Mouse (Mus musculus) c-Kit-positive CD71-positive TER-119-positive erythroid progenitor cells, embryonic 14.5 days (primary cell): ENCODE measurements at regions not wholly inside any gene's neighbourhood (a gene's known extent, or its start where the extent isn't known, plus 50 kb on each side); places are given as distances from the start of the nearest gene placed in this dataset.
A peak's percentile ranks its signal among the peaks of the same experiment; 100 is the strongest.

Source experiments
- DNase-seq: peaks from one replicate; pipeline ENCODE4 v3.0.0-alpha.2; 2013; ENCODE audit warnings: low spot score

DNA sequence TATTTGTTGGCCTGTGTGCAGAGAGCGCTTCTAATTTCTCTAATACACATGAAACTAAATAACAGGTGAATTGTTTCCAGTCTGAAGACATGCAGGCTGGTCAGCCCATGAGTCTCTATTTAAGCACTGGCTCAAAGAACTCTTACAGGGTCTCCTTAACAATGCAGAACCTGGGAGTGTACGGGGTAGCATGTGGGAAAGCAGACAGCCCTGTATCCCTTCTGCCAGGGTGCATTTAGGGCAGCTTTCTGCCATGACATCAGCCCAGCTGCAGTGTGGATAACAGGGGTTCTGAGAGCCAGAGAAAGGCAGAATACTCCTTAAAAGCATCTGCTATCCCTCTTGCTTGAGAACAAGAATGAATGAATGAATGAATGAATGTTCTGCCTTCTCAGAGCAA is 164.7 kb downstream of the Grb14 start:
- DNase-seq: no peak

DNA sequence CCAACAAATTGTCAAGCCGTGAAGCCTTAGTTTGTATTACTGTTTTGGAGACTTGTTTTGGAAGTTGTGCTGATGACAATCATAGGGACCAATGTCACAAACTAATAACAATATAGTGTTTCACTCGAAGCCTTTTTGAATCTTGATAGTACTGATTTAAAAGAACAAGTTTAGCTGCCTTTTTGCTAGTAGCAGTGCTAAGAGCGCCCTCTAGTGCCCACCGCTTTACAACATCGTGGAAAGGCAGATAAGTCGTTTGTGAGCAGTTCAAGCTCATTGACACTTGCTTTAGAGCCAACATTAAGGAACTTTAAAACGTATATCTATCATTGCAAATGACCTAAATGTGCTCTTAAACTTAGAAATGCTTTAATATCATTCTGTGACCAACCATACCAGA is 170.9 kb downstream of the Grb14 start:
- DNase-seq: peak; percentile 37

DNA sequence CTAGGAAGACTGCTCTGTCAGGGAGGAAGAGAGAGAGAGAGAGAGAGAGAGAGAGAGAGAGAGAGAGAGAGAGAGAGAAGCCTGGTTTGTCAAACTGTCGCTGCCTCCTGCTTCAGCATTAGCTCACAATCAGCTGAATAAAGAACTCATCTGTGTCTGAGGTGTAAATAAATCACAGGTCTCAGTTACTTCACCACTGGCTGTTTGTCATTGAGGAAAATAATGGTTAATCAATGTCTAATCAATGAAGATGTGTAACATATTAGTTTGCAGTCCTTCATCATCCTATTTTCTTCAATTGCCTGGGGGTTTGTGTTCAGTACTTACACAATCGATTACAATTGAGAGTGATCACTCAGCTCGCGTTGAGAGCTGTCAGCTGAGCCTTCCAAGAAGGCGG is 171.9 kb downstream of the Grb14 start:
- no peak for DNase-seq

DNA sequence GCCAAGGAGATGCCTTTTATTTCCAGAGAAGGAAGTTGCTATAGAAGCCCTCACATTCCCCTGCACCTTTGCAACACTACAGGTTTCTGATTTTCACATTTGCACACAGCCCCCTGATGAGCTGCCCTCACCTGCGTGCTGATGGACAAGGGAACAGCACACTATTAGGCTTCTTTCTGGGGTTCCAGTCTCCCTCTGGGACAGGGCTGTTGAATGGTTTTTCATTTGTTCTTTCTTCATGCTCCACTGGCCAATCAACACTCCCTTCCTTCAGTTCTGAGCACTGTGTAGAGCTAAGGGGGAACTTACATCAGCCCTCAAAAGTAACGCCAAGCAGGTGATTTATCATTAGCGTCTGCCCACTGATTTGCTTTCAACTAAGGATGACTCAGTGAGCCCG is 173.7 kb downstream of the Grb14 start:
- DNase-seq: no peak

DNA sequence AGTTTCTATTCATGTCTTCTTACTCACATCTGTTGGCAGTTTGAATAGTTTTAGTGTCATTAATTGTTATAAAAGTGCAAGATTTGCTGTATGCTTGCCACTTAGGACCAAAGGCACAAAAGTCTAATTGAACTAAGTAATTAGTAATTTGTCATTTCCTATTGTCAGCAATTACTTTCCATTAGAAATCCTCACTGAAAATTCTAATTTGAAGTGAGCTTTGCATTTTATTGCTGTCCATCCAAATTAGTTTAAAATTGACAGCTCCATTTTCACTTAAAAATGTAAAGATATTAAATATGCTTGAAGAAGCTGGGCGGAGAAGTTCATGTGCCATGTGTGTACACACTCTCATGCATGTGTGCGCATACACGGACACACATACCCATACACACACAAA is 174.1 kb downstream of the Grb14 start:
- no peak for DNase-seq

DNA sequence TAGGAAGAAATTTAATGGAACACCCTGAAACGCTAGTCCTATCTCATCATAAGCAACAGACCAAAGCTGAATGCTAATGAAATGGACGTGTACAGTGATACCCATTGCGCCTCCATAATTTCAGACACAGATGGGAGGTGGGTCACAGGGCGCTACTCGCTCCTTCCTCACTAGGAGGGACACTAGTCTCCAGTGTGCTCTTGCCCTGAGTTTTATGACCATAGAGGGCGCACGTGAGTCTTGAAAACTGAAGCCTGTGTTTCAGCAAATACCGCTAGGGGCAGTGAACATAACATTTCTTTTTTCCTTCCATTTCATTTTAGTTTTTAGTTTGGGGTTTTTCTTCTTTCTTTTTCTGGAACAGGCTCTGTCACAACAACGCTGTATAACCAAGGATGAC is 200.3 kb downstream of the Grb14 start:
- DNase-seq: no peak

DNA sequence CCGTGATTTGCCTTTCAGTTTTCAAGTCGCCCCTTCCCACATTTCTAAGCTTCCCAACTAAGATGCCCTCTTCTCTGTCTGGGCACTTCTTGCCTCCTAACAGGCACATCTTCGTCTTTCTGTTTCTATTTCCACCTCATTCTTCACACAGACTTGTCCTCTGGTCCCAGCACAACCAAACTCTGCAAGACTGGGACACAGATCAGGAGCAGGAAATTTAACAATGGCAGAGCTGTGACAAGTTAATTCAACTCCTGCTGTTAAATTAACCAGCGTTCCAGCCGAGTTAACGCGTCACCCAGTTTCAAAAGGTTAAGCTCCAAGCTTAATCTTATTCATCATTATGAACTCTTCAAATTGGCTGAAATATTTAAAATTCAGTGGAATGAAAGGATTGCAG is 200.9 kb downstream of the Grb14 start:
- no peak for DNase-seq

DNA sequence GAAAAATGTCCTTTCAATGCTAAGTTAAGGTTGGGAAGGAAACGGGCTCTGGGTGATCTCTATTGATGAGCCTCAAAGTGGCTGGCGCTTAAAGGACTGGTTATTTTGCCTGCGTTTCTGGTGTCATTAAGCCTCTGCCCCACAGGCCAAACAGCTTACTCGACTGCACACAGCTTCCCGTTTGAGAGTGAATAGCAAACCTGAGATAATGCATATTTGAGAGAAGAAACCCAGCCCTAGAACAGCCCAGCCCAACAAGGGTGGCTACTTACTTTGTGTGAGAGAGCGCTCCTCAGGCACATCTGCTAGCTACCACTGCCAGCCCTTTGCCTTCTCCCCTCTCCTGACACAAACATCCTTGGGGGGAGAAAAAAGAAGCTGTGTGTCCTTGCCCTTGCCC is 201.7 kb downstream of the Grb14 start:
- no peak for DNase-seq

DNA sequence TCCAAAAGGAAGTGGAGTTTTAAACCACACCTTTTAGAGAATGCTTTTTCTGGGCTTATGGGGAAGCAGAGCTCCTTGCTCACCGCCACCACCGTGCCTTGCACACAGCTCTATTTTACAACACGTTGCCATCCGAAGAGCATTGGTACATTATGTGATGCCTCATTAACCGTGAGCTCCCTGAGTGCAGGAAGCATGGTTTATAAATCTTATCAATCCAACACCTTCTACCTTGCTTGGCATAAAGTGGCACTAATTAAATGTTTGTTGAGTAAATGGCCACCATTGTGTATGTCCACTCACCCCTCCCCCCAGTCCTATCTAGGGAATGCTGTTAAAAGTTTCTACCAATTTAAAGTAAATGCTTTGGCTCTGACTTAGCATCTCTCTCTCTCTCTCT is 206.6 kb downstream of the Grb14 start:
- DNase-seq: no peak
